Mouse (Mus musculus) kidney, embryonic 15.5 days (tissue): ENCODE results near the gene Dapk1. TPM values are rescaled to one million over a fixed set of nuclear protein-coding genes. Genes with fewer than 3 reads are reported as not detected.

Source experiments
- ATAC-seq: fragments of 200-750 bp; cut with Nextera tagmentation; replicated peaks from 2 replicates; pipeline ENCODE4 v1.8.0; 2017; ENCODE audit warnings: moderate TSS enrichment; ENCODE audit not compliant: low FRiP score
- H3K27ac ChIP-seq: fragments of 300-500 bp; sonication (generic); 2 replicates; pipeline ENCODE4 v1.5.1; 2015; ENCODE audit warnings: mild to moderate bottlenecking, inconsistent platforms
- H3K27me3 ChIP-seq: fragments of 300-500 bp; sonication (generic); 2 replicates; pipeline ENCODE4 v1.6.1; 2015; ENCODE audit warnings: inconsistent platforms
- H3K36me3 ChIP-seq: fragments of 300-500 bp; sonication (generic); 2 replicates; pipeline ENCODE4 v1.6.1; 2015; ENCODE audit warnings: inconsistent platforms
- H3K4me1 ChIP-seq: fragments of 300-500 bp; sonication (generic); 2 replicates; pipeline ENCODE4 v1.6.1; 2015; ENCODE audit warnings: inconsistent platforms
- H3K4me2 ChIP-seq: fragments of 300-500 bp; sonication (generic); 2 replicates; pipeline ENCODE4 v1.6.1; 2015; ENCODE audit warnings: moderate library complexity, mild to moderate bottlenecking, inconsistent platforms
- H3K4me3 ChIP-seq: fragments of 300-500 bp; sonication (generic); replicated peaks from 2 replicates; pipeline ENCODE4 v1.5.1; 2015; ENCODE audit warnings: mild to moderate bottlenecking, inconsistent platforms
- H3K9ac ChIP-seq: fragments of 300-500 bp; sonication (generic); 2 replicates; pipeline ENCODE4 v1.6.1; 2015; ENCODE audit warnings: mild to moderate bottlenecking, inconsistent platforms
- H3K9me3 ChIP-seq: fragments of 300-500 bp; sonication (generic); replicated peaks from 2 replicates; pipeline ENCODE4 v1.6.1; 2016; ENCODE audit warnings: inconsistent platforms
- WGBS: fragments of 180-500 bp; shearing (Covaris S2); methylation state at CpG from one replicate; pipeline ENCODE4 v1.1.7; 2015; ENCODE audit warnings: mixed read lengths; 5-methylcytosine and 5-hydroxymethylcytosine counted together
- polyA plus RNA-seq: library from polyadenylated mRNA; unstranded; fragments of >200 nt; fragmentation: Nextera tagmentation; extraction: Ambion mirVana; gene quantifications from 2 replicates; pipeline ENCODE4 v1.2.1, GENCODE M21; 2015

The Dapk1 gene
- polyA plus RNA-seq, 1 experiment from 2014 or later: 26.0 TPM

- Histone ChIP-seq H3K9ac (no peak overlapping the region), H3K4me2 (no peak overlapping the region), H3K4me1 (peaks cover 47% of the 10 kb centered on the region), H3K27me3 (no peaks in the 10 kb centered on the region), H3K36me3 (no peaks in the 10 kb centered on the region), H3K27ac (0 out of 2 replicates have a peak overlapping the region, but pooled peaks have one; percentile 29), H3K9me3 (no peaks in the 10 kb centered on the region), H3K4me3 (no peak overlapping the region)
- 45% methylated on average over 10 of the region's 10 CpGs for WGBS
- no peak for ATAC-seq
Observed at GRCm38 (mm10) chr13:60670605-60671004, 68.9 kb downstream of the Dapk1 start.

DNA sequence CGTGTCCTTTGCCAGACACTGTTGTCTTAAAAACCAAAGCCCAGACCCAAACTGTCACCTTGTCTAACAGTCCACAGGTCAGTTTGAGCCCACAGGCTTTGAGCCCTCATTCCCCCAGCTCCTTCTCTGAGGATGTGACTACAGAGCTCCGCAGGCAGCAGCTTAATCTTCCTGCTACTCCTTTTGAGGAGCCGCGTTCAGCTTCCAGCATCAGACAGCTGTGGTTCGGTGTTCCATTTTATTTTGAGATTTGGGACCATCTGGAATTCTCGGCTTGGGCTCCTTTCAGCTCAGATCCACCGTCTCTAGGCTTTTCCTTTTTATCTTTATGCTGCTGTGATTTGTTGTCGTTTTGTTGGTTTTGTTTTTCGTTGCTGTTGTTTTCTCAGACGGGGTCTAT lies 69.5 kb downstream of the Dapk1 start:
- peaks cover 52% of the 10 kb centered on the region for H3K4me1 ChIP-seq
- 46% methylated on average over 10 of the region's 10 CpGs for WGBS

DNA sequence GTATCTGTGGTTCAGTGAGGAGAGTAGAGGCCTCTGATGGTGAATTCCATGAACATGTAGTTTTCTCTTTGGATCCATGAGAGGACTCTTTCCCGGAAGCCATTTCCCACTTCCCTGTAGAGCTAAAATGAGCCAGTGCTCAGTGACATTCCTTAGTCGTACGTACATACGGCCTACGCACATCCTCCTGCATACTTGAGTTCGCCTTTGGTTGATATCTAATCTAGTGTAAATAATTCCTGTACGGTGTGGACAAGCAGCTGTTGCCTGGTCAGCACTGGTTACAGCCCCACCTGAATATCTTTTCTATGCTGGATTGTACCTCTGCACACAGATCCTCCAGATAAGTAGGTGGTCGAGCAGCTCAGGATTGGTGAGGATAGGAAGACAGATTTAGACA lies 70.5 kb downstream of the Dapk1 start:
- Histone ChIP-seq H3K36me3 (no peaks in the 10 kb centered on the region), H3K4me3 (no peak overlapping the region), H3K27me3 (no peaks in the 10 kb centered on the region), H3K4me2 (no peak overlapping the region), H3K27ac (peak overlapping the region; percentile 51), H3K4me1 (peaks cover 52% of the 10 kb centered on the region), H3K9me3 (no peaks in the 10 kb centered on the region), H3K9ac (no peak overlapping the region)
- ATAC-seq: no peak
- WGBS: 60% methylated on average over 8 of the region's 8 CpGs

More for the DNA sequence above, 69.5 kb downstream of the Dapk1 start:
- no peak for ATAC-seq
- Histone ChIP-seq H3K9me3 (no peaks in the 10 kb centered on the region), H3K27me3 (no peaks in the 10 kb centered on the region), H3K27ac (peak overlapping the region; percentile 29; the same call in 1 of the 2 replicates), H3K4me2 (no peak overlapping the region), H3K9ac (no peak overlapping the region), H3K4me3 (no peak overlapping the region), H3K36me3 (no peaks in the 10 kb centered on the region)

DNA sequence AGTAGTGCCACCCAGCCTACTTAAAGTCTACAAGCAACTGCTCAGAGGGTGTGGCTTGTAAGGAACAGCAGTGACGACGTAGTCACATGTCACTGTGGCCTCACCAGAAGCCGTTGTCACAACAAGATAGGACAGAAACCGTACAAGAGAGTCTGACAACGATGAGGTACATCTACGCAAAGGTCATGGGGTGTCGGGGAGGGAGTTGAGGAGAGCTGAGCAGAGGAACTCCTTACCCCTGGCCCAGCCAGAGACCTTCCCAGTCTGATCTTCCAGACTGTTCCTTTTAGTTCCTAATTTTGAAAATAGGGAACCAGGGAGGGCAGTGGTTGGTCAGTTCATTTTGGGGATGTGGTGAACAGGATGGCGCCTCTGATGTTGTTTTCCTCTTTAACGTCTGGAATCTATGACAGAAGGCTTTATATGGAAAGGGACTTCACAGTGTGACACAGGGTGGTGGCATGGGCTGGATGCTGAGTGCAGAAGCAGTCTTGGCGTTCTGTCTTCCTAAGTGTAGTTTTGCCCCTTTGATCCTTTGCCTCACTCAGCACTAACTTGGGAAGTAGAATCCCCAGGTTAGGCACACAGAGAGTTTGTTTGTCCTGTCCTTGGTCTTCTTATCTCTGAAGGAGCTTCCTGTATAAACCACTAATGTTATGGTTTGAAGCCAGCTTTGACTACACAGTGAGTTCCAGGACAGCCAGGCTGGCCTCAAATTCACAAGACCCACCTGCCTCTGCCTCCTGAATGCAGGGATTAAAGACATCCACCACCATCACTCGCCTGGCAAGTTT lies 71.3 kb downstream of the Dapk1 start:
- ATAC-seq: no peak
- Histone ChIP-seq H3K27ac (0 out of 2 replicates have a peak overlapping the region, but pooled peaks have one; percentile 15), H3K9ac (no peak overlapping the region), H3K9me3 (no peaks in the 10 kb centered on the region), H3K4me2 (no peak overlapping the region), H3K4me1 (peaks cover 52% of the 10 kb centered on the region), H3K4me3 (no peak overlapping the region), H3K36me3 (no peaks in the 10 kb centered on the region), H3K27me3 (no peaks in the 10 kb centered on the region)
- WGBS: 88% methylated on average over 11 of the region's 11 CpGs

- peak; percentile 41; the same call in 1 of the 2 replicates for ATAC-seq
- H3K9me3 ChIP-seq: no peaks in the 10 kb centered on the region
- H3K4me1 ChIP-seq: peaks cover 52% of the 10 kb centered on the region
- no peaks in the 10 kb centered on the region for H3K36me3 ChIP-seq
- peak overlapping the region; percentile 43 for H3K4me2 ChIP-seq
- 5% methylated on average over 2 of the region's 2 CpGs for WGBS
- H3K27me3 ChIP-seq: no peaks in the 10 kb centered on the region
- no peak overlapping the region for H3K9ac ChIP-seq
- H3K27ac ChIP-seq: peak overlapping the region; percentile 85
- H3K4me3 ChIP-seq: no peak overlapping the region
Observed at GRCm38 (mm10) chr13:60674301-60674700, 72.6 kb downstream of the Dapk1 start.

GRCm38 (mm10) chr13:60674911-60675310 lies 73.2 kb downstream of the Dapk1 start:
- H3K36me3 ChIP-seq: no peaks in the 10 kb centered on the region
- H3K27ac ChIP-seq: peak overlapping the region; percentile 85
- 8% methylated on average over 9 of the region's 9 CpGs for WGBS
- no peaks in the 10 kb centered on the region for H3K27me3 ChIP-seq
- no peak overlapping the region for H3K4me3 ChIP-seq
- H3K9ac ChIP-seq: no peak overlapping the region
- H3K4me2 ChIP-seq: peak overlapping the region; percentile 43
- no peaks in the 10 kb centered on the region for H3K9me3 ChIP-seq
- ATAC-seq: peak; percentile 88
- H3K4me1 ChIP-seq: peaks cover 51% of the 10 kb centered on the region

GRCm38 (mm10) chr13:60675416-60675815 lies 73.7 kb downstream of the Dapk1 start:
- Histone ChIP-seq H3K4me1 (peaks cover 46% of the 10 kb centered on the region), H3K27ac (peak overlapping the region; percentile 85), H3K9ac (no peak overlapping the region), H3K36me3 (no peaks in the 10 kb centered on the region), H3K4me3 (no peak overlapping the region), H3K9me3 (no peaks in the 10 kb centered on the region), H3K27me3 (no peaks in the 10 kb centered on the region), H3K4me2 (peak overlapping the region; percentile 43)
- no peak; the same call in 1 of the 2 replicates for ATAC-seq
- WGBS: 21% methylated on average over 4 of the region's 4 CpGs

DNA sequence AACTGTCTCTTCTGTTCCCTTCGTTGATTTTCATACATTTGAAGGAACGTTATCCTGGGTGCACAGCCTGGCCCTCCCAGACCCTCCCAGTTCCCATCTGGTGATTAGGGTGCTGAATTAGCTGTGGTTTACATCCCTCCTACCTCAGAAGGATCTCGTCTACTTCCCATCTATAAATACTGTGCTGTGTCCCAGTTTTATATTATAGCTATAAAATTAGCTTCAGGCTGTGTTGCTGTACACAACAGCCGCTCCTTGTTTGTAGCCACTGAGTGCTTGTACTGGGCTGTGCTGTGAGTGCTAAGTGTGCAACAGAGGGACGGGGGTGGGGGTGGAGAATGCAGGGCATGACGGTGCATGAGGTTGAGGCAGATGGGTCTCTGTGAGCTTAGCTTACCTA lies 77.2 kb downstream of the Dapk1 start:
- H3K9ac ChIP-seq: no peak overlapping the region
- H3K9me3 ChIP-seq: no peaks in the 10 kb centered on the region
- WGBS: 67% methylated on average over 6 of the region's 6 CpGs
- no peak overlapping the region for H3K4me2 ChIP-seq
- H3K27ac ChIP-seq: no peak overlapping the region
- H3K27me3 ChIP-seq: no peaks in the 10 kb centered on the region
- H3K36me3 ChIP-seq: no peaks in the 10 kb centered on the region
- ATAC-seq: no peak
- no peak overlapping the region for H3K4me3 ChIP-seq
- peaks cover 33% of the 10 kb centered on the region for H3K4me1 ChIP-seq

DNA sequence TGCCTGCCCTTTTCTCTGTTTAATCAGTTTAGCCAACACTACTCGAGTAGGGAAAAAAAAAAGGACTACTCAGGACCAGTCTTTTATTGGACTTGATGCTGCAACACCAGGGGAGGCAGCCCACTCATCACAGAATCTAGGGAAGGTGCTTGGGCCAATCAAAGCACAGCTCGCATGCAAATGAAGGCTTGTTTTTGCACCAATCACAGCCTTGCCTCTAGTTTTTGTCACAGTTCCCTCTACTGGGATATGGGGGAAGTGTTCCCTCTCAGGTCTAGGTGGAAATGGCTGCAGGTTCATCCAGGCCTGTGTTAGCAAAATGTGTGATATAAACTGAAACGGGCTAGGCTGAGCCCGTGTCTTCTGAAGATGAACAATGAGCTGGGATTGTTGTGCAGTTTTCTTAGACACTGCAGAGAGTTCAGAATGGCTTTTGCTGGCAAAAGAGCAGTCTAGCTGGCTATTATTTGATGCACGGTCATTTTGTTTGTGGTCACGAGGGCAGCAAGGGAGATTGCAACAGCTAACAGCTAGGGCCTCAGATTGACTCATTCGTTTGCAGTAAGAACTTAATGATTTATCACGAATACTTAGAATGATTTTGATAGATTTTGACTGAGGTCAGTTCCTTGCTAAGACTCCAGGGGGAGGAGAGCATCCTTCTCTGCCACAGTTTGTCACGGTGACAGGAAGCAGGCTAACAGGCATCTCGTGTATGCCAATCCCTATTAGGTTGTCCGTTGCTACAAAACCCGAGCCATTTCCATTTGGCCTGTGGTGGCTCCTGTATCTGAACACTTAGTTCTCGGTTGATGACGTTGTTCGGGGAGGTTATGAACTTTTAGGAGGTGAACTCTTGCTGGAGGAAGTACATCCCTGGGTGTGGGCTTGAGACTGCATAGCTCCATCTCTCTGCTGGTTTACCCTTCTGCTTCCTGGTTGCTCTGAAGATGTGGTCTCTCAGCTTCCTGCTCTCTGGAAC lies 81.3 kb downstream of the Dapk1 start:
- WGBS: 72% methylated on average over 15 of the region's 15 CpGs
- Histone ChIP-seq H3K4me3 (no peak overlapping the region), H3K4me1 (peaks cover 47% of the 10 kb centered on the region), H3K27me3 (no peaks in the 10 kb centered on the region), H3K4me2 (no peak overlapping the region), H3K27ac (peak overlapping the region; percentile 78; the same call in 1 of the 2 replicates), H3K36me3 (no peaks in the 10 kb centered on the region), H3K9ac (no peak overlapping the region), H3K9me3 (no peaks in the 10 kb centered on the region)
- ATAC-seq: no peak

- H3K27me3 ChIP-seq: no peaks in the 10 kb centered on the region
- H3K9me3 ChIP-seq: no peaks in the 10 kb centered on the region
- H3K4me1 ChIP-seq: peaks cover 51% of the 10 kb centered on the region
- H3K9ac ChIP-seq: no peak overlapping the region
- no peak overlapping the region for H3K4me2 ChIP-seq
- WGBS: 42% methylated on average over 10 of the region's 10 CpGs
- ATAC-seq: peak; percentile 63
- no peak overlapping the region for H3K4me3 ChIP-seq
- no peaks in the 10 kb centered on the region for H3K36me3 ChIP-seq
- H3K27ac ChIP-seq: peak overlapping the region; percentile 78
Observed at GRCm38 (mm10) chr13:60684050-60684760, 82.5 kb downstream of the Dapk1 start.

DNA sequence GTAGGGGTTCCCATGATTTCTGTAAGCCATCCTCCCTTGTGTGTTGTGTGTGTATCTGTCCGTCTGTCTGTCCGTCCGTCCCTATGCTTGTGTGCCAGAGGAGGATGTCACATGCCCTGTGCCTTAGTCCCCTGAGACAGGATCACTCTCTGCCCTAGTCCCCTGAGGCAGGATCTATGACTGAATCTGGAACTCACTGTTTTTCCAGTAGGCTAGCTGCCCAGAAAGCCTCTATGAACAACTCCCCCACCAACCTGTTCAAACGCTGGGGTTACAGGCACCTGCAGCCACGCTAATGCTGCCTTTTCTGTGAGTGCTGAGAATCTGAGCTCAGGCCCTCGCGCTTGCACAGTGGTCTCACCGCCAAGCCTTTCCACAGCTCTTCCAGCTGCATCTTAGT lies 83.1 kb downstream of the Dapk1 start:
- H3K4me3 ChIP-seq: no peak overlapping the region
- no peaks in the 10 kb centered on the region for H3K9me3 ChIP-seq
- no peak; the same call in 1 of the 2 replicates for ATAC-seq
- peak overlapping the region; percentile 78 for H3K27ac ChIP-seq
- H3K4me2 ChIP-seq: no peak overlapping the region
- H3K36me3 ChIP-seq: no peaks in the 10 kb centered on the region
- peaks cover 51% of the 10 kb centered on the region for H3K4me1 ChIP-seq
- no peaks in the 10 kb centered on the region for H3K27me3 ChIP-seq
- no peak overlapping the region for H3K9ac ChIP-seq
- 71% methylated on average over 8 of the region's 8 CpGs for WGBS
